Mouse (Mus musculus) spleen, adult 12 weeks (tissue): ENCODE measurements around the gene Scgb1c1.

Source experiments
- DNase-seq: peaks from one replicate; pipeline ENCODE4 v3.0.0; 2022; ENCODE audit warnings: low spot score

The Scgb1c1 gene

DNA sequence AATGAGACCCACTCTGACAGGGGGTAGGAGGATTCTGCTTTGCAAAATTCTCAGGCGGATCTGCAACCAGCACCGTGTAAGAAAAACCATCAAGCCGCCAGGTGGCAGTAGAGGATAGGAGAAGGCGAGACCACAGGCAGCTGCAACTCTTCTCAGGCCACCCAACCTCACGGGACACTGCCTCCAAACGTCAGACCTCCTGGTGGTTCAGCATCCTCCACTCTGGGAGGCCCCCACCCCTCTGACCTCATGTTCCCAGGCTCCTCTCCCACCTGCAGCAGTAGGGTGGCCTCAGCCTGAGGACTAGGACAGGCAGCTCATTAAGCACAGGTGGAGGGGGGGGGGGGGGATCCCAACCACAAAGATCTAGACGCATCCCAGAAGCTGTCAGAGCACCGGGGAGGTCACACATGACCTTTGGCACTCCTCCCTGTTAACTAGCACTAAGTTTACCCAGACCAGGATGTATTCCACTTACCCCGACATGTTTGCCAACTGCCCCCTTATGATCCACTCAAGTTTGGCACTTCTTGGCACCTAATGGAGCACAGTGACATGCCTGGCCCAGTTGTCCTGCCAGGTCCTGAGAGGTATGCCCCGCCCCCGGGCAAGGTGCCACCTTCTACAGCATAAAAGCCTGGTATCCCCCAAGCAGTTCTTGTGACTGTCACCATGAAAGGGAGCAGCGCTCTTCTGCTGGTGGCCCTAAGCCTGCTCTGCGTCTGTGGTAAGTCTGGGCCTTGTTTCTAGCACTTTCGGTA lies at the start of gene Scgb1c1:
Scgb1c1 (plus strand) TSS at position 643 of the 761 bp plus-strand sequence.
- DNase-seq = peak; percentile 79

DNA sequence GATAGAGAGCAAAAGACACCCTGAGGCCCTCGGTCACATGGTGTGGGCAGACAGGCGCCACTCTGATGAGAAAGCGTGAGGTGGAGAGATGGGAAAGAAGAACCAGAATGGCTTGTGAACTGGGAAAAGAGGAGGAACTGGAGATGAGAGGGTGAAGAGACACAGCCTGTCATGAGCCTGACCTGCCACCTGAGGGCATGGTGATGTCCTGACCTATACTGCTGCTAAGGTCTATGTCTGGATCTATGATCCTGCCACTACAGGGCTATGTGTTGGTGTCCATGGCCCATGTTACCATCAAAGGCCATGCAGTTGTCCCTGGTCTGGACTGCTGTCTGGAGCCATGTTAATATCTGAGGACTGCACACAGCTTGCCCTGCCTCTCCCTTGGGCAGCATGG lies 47.7 kb upstream of the Scgb1c1 start:
- no peak for DNase-seq

DNA sequence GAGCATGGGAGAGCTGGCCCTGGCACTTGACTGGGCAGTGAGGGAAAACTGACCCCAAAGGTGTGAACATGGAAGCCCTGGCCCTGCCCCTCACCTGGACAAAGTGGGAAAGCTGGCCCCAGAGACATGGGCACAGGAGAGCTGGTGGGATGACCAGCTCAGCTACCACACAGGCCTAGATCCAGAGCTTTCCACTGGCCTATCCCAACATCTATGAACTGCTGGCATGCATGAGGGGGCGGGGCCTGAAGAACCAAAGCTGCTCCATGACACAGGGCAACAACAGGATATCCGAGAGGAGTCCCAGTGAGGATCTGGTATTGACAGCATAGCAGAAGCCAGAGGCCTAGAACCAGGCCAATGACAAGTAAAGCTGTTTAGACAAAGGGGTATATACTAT lies 47.1 kb upstream of the Scgb1c1 start:
- no peak for DNase-seq

DNA sequence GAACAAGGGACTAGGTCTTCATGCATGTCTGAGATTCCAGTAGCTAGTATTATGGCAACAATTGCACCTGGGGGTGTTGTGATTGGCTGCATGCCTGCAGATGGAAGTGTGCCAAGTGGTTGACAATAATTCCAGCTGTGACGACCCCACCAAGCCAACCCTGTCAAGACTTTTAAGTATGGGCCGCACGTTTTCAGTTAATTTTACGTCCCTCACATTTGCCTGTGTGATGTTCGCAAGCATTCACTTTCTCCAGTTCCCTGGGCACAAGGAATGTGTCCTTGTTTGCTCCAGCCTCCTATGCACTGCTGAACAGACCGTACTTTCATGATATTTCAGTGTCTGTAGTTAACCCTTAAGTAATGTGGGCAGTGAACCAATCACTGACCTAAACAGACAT lies 42.7 kb upstream of the Scgb1c1 start:
- DNase-seq = no peak

DNA sequence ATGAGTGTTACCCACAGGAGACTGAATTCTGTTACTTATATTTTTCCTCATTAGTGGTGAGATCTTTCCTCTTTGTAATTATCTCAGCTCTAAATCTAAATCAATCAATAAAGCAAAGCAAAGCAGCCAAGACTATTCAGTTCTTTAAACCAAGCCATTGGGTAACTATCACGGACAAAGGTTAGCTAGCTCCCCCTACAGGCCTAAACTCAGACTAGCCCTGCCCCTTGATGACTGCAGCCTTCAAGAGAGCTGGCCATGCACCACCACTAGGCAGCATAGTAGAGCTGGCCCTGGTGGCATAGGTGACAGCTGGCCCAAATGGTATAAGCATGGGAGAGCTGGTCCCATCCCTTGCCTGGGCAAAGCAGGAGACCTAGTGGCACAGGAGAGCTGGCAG lies 39.6 kb upstream of the Scgb1c1 start:
- no peak for DNase-seq

DNA sequence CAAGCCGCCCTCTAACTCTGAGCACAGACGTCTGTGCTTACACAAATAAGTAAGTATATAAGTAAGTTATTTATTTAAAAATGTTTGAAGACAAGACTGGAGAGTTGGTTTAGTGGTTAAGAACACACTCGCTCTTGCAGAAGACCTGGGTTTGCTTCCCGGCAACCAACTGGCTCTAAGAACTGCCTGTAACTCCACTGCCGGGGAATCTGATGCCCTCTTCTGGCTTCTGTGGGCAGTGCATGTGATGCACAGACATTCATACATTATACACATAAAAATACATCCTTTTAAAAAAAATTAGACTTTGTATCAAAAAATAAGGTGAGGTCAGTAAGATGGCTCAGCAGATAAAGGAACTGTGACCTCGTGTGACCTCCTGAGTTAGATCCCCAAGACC lies 34.9 kb upstream of the Scgb1c1 start:
- no peak for DNase-seq

DNA sequence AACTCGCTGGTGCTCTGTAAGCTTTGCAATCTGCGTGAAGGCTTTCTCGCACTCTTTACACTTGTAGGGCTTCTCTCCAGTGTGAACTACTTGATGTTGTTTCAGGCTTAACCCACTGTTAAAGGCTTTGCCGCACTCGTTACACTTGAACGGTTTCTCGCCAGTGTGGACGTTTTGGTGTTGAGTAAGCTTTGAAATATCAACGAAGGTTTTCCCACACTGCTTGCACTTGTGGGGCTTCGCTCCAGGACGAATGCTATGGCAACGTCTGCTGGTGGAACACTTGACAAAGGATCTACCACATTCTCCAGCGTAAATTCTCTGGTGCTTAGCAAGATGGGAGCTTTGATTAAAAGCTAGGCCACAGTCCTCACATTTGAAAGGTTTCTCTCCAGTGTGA lies 33.6 kb upstream of the Scgb1c1 start:
- DNase-seq = no peak

DNA sequence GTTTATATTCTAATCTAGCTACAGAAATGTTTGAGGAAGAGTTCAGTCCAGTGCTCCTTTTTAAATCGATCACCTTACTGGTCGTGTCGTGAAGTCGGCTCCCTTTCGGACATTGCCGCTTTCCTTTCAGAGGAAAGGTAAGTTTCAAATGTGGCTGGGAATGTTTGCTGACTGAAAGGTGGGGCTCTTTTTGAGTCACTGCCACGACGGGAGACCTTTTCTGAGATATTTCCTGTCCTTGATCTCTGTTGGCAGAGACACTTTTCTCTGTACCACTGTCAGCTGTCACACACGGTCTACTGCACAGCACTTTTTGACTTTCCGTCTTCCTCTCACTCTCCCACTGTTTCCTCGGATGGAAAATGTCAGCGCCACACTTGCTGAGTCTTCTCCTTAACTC lies 32.5 kb upstream of the Scgb1c1 start:
- no peak for DNase-seq

DNA sequence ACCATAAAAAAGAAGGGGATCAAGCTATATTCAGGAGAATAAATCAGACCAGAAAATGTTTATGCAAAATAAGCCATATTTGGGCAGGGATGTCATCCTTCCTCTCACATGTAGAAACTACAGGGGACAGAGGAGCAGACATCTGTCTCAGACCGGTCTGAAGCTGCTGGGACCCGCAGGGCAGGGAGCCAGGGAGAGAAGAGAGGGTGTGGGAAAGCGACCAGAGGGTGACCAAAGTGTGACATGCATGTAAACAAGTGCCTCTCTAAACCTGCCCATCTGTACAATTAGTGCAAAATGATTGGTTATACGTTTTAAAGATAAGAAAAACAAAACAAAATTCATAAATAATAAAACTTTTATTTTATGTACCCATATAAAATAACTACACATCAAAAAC lies 25.2 kb upstream of the Scgb1c1 start:
- no peak for DNase-seq

DNA sequence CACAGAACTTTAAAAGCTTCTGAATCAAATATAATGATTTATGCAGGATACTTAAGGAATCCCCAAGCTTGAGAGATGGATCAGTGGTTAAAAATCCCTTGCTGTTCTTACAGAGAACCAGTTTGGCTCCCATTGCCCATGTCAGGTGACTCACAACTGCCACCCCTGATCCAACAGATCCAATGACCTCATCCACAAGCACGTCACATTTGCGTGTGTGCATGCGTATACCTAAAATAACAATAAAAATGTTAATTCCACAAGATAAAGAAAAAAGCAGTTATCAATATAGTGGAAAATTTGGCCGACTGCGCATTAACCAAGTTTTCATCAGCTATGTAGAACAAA lies 24.1 kb upstream of the Scgb1c1 start:
- no peak for DNase-seq

DNA sequence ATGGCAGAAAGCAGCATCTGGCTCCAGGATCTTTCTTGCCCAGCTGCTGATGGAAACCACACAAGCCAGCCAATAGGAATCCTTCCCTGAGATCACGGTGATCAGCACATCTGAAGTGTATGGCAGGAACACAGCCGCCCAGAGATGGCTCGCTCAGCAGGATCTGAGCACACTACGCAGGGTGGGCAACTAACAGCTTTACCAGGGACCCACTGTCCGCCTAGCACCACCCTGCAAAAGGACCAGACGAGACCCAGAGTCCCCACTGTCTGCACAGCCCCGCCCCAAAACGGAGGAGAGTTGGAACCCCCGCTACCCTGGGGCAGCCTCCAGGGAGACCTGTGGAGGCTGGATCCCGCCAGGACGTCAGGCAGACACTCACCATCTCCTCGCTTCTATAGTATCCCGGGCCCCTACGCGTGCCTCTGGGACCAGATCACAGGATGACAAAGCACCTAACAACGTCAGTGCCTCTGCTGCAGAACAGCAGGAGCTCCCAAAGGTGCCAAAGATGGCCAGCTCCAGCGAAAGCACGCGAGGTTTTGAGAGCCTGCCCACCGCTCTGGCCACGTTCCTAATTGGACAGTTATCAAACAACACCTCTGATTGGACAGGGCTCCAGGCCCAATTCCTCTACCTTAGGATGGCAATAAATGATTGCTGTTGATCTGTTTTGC lies 23.6 kb upstream of the Scgb1c1 start, which contains the start of gene Zfp941:
Zfp941 (minus strand) TSS at position 526 of the 677 bp plus-strand sequence.
- DNase-seq = no peak

DNA sequence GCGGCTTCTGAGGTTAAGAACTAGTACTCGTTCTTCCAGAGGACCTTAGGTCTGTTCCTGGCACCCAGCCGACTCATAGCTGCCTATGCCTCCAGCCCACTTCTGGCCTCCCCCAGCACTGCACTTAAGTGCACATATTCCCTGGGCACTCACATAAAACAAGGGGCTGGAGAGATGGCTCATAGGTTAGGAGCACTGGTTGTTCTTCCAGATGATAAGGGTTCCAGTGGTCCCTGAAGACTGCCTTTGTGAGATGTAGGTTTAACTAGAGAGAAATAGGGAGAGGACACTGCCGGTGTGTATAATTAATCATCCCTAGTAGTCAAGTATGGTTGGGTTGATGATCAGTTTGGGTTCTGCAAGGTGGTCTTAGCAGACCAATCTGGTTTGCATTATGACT lies 22.6 kb upstream of the Scgb1c1 start:
- no peak for DNase-seq

DNA sequence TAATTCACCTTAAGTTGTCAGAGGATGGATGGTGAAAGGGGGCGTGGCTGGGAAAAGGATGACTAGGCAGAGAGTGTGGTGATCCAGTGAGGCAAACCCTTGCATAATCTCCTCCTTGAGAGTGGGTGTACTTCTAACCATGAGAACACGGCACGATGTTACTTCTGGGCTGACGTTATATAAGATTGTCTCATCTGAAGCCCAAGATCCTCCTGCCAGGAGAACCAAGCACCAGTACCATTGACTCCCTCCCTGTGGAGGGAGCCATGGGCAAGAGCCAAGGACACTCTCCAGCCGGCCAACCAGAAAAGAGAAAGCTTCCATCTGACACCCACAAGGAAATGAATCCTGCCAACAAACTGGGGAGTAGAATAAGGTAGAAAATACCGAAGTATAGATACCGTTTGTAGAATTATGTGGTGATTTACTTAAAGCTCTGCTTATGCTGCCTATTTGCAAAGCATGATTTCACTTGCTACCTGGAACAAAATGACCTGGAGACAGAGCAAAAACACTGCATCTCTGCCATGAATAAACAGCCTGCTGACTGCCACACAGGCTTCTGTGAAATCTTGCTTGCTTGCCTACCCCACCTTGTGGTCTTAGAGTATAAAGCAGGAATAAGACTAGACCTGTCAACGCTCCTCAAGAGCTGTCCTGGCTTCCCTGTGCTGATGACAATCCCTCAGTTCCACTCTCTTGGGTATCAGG lies 17.0 kb upstream of the Scgb1c1 start:
- no peak for DNase-seq

DNA sequence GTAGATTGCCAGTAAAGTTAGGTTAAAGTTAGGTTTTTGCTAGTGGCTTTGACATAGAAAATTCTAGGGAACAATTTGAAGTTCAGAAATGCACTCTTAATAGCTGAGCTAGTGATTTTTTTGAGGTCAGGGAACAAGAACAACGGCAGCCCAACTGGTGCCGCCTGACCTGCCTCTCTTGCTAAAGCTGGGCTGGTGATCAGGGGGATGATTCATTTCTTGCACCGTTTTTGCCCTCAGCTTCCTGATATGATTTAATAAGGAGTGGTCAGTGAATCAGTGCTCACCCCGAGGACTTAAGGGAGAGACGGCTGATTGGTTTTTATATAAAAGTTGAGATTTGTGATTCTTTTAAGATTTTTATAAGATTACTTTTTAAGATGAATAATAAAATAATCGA lies 13.9 kb upstream of the Scgb1c1 start:
- DNase-seq = no peak

DNA sequence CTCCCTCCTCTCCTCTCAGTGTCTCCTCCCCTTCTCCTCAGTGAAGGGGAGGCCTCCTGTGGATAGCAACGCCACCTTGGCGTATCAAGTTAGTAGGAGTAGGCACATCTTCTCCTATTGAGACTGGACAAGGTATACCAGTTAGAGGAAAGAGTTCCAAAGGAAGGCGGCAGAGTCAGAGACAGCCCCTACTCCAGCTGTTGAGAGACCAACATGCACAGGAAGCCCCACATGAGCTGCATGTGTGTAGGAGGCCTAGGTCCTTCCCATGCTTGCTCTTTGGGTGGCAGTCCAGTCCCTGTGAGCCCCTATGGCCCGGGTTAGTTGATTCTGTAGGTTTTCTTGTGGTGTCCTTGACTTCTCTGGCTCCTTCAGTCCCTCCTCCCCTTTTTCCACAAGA lies 12.0 kb upstream of the Scgb1c1 start:
- DNase-seq = no peak

DNA sequence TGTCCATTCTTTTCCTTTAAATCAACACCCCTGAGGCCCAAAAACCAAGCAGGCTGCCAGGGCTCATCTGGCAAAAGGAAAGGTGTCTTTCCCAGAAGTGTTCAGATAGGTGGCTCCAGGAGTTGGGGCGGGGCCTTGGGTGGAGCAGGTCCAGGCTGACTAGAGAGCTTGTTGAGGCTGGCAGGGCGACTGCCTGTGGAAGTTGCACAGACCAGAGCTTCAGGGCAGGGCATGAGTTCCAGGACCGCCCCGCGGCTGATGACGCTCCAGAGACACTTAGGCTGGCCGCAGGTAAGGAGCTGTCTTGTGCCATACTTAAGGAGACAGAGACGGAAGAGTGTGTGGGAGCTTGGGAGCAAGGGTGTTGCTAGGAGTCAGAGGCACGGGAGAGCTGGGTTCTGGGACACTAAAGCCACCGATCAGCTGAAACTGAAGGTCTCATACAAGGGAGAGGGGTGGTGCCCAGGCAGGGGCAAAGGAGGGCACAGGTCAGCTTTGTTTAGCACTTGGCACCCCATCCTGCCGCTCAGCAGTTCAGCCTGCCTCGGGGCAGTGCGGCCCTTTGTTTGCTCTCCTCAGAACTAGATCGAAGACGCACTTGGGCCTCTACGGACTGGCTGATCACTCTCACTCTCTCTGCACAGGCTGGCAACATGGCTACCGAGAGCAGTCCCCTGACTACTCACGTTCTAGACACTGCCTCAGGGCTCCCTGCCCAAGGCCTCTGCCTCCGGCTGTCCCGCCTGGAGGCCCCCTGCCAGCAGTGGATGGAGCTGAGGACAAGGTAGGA lies 10.2 kb upstream of the Scgb1c1 start, which contains the start of gene Urah:
Urah (plus strand) TSS at position 51 of the 790 bp plus-strand sequence.
- DNase-seq = no peak

DNA sequence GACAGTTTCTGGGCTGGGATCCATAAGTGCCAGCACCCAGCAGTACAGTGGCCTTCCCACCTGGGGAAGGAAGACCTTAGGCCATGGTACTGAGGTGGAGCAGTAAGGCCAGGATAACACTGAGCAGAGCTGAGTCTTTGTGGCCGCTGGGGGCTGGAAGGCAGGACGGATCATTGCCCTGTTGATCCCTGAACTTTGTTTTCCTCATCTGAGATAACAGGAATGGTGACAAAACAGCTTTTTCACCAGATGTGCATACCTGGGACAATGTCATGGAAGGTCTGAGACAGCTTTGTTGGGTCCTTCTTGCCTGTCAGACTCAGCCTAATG lies 9.6 kb upstream of the Scgb1c1 start:
- DNase-seq = no peak

DNA sequence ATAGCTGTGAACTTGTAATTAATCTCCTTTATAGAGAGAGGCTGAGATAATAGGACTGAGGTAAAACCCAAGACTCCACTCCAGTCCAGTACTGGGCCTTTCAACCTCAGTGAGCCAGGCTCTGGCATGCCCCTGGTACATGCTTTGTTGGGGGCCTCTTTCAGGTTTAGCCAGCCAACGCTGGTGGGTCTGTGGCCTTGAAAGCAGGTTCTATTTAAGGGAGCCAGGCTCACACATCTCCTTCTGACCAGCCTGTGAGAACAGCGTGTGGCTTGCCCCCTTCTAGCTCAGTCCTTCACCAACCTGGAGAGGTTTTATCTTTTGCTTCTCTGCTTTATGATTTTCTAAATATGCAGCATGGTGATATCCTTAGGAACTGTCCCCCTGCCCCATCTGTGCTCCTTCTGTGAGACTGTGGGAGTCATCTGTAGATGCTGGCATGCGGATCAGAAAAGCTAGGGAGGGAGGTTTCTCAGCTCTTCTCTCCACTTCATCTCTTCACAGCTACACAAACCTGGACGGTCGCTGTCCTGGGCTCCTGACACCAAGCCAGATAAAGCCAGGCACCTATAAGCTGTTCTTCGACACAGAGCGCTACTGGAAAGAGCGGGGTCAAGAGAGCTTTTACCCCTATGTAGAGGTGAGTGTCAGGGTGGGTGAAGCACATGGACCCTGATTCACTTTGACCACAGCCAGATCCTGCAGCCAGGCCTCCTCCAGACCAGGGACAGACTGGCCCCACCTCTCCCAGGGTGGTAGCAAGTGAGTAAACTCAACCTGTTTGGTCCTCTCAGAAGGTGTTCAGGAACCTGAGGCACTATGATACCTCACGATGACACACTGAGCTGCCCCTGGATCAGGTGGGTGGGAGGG lies 8.9 kb upstream of the Scgb1c1 start:
- no peak for DNase-seq

DNA sequence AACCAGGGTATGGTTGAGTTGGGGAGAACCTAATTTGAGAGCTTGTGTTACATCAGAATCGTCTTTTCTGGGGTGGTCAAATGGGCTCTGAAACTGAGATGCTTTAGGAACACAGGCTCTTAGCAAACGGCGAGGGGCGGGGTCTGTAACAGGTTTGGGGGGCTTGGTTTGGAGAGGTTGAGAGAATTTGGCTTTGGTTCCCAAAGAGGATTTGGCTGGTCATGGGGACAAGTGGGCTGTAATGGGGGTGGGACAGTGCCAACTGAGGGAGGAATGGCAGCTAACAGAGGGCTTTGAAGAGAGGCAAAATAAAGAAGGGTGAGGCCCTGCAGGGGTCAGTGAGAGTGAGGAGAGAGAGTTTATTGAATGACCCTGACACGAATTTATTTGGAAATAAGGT lies 5.8 kb upstream of the Scgb1c1 start:
- DNase-seq = no peak

DNA sequence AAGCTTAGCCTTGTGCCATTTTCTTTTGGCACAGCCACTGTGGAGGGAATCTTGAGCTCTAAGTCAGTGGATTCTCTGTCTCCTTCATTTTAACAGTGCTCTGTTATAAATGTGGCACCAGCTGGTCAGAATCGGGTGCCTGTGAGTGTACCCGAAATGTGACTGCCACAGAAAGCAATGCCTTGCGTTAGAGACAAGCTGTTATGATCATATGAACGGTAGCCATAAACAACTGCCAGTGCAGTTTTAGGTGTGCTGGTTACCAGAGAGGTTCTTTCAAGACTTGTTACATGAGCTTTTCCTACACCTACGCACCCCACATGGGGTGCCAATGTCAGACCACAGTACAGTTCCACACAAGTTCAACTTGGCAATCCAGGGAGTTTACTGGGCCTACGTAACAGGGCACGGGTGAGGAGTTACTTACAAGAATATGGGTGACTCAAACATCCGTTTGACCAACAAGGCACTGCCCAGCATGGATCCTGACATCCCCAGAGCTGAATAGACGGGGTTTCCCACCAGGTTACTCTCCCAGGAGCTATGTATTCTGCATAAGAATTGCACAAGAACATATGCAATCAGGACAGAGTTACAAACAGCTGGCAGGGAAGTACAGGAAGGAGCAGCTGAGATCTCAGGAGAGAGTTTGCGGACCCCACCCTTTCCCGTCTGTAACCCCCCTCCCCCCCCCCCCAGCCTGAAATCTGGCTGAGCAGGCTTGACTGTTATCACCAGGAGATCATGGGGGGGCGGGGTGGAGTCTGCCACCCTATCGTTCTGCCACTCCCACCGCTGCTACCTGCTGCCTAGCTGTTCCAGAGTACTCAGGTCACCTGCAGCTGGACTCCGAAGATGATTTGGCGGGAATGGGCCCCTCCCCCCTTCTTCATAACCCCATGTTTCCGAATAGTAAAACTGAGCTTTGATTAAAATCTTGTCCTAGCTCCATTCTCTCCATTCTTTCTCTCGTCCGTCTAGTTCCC lies 4.3 kb upstream of the Scgb1c1 start:
- DNase-seq = no peak
